Mouse (Mus musculus) T-cell, adult 2 months (primary cell): ENCODE results near the gene Nmrk2.
"Not testable (repeated sequence)": the region's sequence is repeated elsewhere in the genome, so short reads cannot be mapped to it uniquely, and the experiment has no call there.

Source experiments
- DNase-seq: peaks from one replicate; pipeline ENCODE4 v3.0.0; 2022; ENCODE audit warnings: low spot score

The Nmrk2 gene

DNA sequence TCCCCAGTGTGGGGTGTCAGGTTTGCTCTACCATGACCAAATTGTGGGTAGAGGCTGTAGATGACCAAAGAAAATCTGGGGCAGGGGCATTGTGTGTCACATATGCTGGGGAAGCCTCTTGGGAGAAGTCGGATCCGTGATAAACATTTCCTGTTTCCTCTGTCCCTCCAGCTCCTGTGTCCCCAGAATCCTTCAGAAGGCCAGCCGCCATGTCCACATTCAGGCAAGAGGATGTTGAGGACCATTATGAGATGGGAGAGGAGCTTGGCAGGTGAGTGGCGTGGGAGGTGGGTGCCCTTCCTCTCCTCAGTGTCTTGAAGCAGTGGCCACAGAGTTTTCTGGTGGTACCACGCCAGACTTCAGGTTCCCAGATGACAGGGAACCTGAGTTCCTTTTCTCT is 18.0 kb downstream of the Nmrk2 start, which contains the start of gene 4930442H23Rik:
Gene 4930442H23Rik (minus strand): TSS at position 45 of the 400 bp plus-strand sequence.
- DNase-seq = no peak

DNA sequence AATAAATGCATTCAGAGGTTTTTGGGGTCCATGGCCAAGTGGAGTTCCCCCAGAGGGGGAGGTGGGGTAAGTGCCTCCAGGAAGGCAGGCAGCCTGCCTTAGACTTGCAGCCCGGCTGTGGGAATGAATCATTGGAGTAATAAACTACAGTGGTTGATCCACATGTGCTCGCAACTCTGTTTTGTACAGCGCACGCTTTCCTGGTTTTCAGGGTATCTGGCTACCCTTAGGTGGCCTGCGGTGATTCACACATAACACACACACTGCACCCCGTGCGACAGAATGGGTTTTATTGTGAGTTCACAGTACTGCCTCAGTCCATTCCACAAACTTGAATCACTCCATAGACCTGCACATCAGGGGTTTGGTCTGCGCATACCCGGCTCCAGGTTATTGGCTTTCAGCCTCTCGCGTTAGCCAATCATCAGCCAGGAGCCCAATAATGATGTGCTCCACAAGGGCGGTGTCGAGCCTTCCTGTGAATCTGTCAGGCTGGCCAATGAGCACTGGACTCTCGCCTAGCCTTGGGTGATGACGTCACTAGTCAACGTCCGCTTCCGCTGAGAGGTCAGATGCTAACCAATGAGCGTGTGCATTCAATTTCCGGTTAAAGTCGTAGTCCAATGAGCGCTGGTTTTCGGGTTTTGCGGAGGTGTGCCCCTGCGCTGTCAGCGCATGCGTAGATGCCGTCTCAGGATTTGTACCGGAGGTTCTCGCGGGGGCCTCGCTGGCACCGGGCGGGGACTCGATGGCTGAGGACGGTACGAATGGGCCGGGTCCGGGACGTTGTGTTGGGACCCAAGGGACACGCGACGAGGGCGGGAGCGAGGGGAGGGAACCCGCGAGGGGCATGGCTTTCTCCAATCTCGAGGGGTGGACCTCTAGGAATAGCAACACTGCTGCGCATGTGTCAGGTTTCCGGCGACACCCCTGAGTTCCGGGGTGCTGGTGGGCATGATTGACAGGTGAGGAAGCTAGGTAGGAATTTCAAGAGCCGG is 19.2 kb downstream of the Nmrk2 start, which contains the start of gene Dapk3:
Gene Dapk3 (plus strand): TSS at position 670 of the 998 bp plus-strand sequence.
- peak; percentile 97 for DNase-seq

DNA sequence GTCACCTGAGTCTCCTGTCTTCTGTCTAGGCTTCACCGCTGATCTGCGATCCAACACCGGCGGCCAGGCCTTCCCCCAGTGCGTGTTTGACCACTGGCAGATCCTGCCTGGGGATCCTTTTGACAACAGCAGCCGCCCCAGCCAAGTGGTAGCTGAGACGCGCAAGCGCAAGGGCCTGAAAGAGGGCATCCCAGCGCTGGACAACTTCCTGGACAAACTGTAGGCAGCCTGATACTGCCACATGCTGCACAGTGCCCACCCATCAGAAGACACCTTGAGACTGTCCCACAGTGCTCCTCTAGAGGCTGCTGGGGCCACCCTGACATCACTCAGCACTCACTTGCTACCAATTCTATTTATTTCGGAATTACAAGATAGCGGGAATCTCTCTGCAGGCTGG is 20.0 kb downstream of the Nmrk2 start:
- DNase-seq = not testable (repeated sequence)

GRCm38 (mm10) chr10:81180946-81181345 is 20.9 kb downstream of the Nmrk2 start:
- DNase-seq = no peak

- DNase-seq = no peak
These were observed 22.2 kb downstream of the Nmrk2 start for GRCm38 (mm10) chr10:81179451-81180342.

- DNase-seq = no peak
These were observed 22.9 kb downstream of the Nmrk2 start for GRCm38 (mm10) chr10:81178927-81179326.

GRCm38 (mm10) chr10:81177958-81178712 is 23.7 kb downstream of the Nmrk2 start:
- no peak for DNase-seq

DNA sequence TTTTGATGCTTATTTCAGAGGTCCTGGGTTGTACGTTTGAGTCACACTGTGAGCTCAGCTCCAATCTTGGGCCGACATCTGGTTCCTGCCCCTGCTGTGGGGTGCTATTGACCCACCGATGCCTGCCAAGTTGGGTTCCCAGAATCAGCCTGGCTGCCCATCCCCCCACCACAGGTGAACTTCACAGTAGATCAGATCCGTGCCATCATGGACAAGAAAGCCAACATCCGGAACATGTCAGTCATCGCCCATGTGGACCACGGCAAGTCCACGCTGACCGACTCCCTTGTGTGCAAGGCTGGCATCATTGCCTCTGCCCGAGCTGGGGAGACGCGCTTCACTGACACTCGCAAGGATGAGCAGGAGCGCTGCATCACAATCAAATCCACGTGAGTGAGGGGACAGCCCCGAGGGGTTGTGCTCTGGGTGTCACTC is 24.3 kb downstream of the Nmrk2 start:
- DNase-seq = no peak

DNA sequence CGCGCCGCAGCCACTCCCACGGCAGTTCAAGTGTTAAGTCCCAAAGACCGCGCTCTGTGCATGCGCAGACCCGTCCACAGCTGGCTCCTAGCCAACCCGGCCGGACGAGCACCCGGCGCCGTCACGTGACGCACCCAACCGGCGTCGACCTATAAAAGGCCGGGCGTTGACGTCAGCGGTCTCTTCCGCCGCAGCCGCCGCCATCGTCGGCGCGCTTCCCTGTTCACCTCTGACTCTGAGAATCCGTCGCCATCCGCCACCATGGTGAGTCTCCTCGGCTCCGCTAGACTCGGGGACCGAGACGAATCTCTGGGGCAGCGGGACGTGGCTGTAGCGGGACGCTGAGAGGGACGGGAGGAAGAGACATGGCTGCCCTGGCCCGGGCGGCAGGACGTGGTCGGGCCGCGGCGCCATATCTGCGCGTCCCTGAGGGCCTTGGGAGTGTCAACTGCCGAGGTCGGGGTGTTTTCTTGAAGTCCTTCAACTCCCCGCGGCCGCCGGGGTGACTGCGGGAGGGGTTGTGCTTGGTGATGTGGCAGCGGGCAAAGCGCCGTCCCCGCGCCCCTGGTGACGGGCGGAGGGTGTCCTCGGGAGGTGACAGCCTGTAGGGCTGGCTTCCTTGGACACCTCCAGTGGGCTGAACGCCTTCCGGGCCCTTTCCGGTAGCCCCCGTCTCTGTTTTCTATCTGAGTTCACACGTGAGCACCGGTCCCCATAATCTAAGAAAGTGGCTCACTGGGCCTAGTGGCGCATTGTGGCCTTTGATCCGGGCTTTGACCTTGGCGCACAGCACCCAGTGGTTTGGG is 25.2 kb downstream of the Nmrk2 start, which contains the start of gene Eef2:
Gene Eef2 (plus strand): TSS at position 166 of the 806 bp plus-strand sequence.
- DNase-seq = peak; percentile 96

DNA sequence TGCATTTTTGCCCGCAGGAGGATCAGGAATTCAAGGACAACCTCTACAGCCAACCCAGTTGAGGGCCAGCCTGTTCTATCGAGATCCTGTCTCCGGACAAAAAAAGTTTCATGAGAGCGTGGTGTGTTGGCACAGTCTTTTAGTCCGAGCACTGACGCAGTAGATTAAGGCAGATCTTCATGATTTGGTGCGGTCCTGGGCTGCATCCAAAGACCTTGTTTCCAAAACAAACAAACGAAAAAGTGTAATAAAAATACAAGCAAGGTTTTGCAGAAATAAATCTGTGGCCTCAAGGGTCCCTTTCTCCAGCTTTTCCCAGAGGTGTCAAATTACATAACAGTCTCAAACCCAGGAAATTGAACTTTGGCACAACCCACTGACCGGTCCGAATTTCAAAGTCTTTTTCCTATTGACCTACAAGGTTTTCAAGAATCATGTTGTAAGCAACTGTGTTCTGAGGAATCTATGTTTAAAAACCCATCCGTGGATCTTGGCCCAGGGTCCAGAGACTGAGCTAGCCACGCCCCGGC is 25.9 kb downstream of the Nmrk2 start:
- no peak for DNase-seq

GRCm38 (mm10) chr10:81175345-81175701 is 26.5 kb downstream of the Nmrk2 start:
- not testable (repeated sequence) for DNase-seq

GRCm38 (mm10) chr10:81174617-81175344 is 27.1 kb downstream of the Nmrk2 start:
- DNase-seq = peak; percentile 86

DNA sequence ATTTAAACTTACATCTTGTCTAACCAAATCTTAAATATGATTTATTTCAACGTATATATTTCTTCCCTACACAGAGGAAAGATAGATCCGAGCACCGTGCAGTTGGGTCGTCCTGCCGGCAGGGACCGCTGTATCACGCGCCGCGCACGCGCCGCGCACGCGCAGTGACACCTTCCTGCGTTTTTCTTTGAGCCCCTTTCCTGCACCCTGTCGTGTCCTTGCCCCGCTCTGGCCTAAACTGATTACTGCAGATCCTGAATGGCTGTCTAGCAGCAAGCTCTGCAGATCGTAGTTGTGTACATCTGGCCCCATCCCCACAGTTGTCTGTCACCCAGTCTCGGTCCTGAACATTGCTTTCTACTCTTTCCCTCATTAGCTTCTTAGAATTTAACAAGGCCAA is 28.7 kb downstream of the Nmrk2 start:
- peak; percentile 85 for DNase-seq

DNA sequence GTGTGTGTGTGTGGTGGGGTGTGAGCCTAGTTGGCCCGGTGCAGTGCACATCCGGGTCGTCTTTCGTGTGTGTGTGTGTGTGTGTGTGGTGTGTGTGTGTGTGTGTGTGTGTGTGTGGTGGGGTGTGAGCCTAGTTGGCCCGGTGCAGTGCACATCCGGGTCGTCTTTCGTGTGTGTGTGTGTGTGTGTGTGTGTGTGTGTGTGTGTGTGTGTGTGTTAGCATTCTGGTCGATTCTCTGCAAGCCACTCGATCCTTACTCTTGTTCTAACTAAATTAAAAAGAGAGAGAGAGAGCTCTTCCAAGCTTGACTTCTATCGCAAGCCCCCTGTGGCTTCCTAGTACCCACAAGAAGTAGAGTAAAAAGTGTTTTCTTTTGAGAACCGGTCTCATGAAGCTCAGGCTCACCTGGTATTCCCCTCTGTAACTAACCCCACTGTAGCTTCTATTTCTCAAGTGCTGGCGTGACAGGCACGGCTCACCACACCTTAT is 32.4 kb downstream of the Nmrk2 start:
- DNase-seq = peak; percentile 82

GRCm38 (mm10) chr10:81168521-81169244 is 33.2 kb downstream of the Nmrk2 start:
- peak; percentile 81 for DNase-seq

GRCm38 (mm10) chr10:81168087-81168431 is 33.8 kb downstream of the Nmrk2 start:
- DNase-seq = peak; percentile 87

- DNase-seq = peak; percentile 100
These were observed 34.4 kb downstream of the Nmrk2 start, which contains the start of gene Pias4 for GRCm38 (mm10) chr10:81167200-81168086. TSS of gene Pias4 (minus strand) at chr10:81167923.

DNA sequence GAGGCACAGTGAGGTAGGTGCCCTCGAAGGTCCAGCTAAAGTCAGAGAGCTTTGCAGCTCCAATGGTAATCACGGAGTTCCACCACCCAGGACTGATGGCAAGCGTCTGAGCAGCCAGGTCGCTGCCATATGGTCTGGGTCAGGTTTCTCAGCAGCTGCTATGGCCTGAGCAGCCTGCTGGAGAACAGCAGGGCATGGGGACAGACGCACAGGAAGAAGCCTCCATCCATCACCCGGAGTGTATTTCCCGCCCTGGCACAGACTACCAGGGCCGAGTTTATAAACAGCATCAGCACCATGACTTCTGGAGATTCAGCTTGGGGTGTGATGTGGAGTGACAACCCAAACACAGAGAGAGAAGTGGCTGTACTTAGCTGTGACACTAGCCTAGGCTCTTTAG is 36.7 kb downstream of the Nmrk2 start:
- DNase-seq = no peak
